Mouse (Mus musculus) R1 (cell line): ENCODE data around the gene Macrod2.
A peak's percentile ranks its signal among the peaks of the same experiment; 100 is the strongest.

Experiments
- DNase-seq: peaks from one replicate; pipeline ENCODE4 v3.0.0-alpha.2; 2018; ENCODE audit warnings: low read depth, low spot score

Macrod2 gene

DNA sequence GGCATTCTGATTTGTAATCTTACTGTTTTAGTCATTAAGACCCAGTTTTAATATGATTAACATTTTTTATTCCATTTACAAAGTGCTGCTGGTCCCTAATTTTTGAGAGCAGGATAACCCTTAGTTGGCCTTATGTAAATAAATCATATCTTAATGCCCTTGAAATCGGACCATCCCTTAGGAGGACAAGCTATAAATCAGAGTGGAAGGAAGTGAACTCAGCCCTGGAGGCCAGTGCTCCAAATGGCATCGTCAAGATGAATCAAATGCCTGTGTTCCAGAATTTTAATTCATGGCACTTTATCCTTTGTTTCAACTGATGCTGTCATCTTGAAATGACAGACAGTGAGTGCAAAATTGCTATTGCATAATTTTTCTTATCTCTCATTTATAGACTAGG lies 1046.8 kb downstream of the Macrod2 start:
- no peak for DNase-seq

DNA sequence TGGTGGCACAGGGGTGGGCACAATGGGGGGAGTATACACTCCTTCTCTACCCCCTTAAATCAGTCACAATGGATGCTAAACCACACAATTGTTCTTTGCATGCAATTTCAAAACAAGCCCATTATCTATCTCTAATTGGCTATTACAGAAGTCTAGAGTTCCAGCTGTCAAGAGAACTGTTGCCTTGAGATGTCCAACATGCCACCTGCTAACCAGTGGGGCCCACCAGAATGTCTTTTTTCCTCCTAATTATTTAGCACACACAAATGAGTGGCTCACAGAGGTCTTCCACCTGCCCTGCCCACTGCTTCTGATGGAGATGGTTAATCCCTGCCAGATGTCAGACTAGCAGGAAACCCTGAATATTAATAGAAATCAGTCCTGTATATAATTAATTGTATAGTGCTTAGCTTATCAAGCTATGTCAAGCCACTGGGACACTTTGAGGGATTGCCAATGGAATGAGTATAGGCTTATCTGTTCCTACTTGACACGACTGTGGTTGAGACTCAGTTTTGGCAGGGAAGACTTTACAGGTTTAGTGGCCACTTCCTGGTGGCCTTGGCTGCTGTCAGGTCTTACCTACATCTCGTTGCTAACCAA lies 1054.1 kb downstream of the Macrod2 start:
- no peak for DNase-seq

DNA sequence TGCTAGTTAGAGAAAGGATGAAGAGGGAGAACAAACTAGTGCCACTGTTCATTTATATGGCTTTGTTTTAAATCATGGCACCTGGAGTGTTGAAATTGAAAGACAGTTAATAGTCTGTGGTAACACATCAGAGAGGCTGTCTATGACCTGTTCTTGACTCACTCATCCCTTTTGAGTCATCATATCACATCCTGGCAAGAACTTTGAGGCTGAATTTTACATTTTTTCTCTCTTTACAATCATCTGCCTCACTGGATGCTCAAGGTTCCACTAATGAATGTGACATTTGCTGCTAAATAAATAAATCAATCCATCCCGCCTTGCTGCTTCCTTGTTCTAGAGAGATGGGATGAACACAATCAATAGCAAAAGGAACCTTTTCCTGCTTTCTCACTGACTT lies 1068.8 kb downstream of the Macrod2 start:
- DNase-seq, result no peak

DNA sequence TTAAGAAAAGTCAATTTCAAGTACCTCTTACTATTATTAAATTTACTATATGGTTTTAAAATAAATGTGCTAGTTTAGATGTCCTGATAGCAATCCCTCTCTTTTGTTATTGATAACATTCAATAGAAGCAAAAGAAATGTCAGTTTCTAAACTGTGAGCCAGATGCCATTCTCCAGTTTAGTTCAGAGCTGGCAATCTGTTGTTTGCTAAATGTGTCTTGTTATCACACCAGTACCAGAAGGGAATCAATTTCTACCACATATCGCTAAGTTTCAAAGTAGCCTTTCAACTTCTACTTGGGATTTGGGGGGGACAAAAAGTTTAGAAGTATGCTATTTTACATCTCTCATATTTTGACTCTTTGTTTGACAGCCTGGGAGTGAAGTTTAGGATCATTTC lies 1077.7 kb downstream of the Macrod2 start:
- DNase-seq, result no peak

DNA sequence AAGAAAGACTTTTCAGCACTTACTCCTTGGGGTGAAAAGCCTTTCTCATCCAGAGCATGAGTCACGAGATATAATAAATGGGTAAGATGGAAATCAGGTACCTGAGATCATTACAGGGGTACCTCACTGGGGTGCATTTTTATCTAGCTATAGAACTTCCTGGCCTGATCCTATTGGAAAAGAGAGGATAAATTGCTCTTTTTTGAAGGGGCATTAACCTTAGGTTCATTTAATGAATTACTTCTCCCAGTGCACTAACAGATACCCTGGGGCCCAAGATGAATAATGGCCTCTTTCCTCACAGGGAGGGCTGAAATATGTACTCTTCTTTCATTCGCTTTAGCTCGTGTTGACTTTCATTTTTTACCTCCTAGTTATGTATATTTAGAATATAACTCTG lies 1082.5 kb downstream of the Macrod2 start:
- DNase-seq, result no peak

DNA sequence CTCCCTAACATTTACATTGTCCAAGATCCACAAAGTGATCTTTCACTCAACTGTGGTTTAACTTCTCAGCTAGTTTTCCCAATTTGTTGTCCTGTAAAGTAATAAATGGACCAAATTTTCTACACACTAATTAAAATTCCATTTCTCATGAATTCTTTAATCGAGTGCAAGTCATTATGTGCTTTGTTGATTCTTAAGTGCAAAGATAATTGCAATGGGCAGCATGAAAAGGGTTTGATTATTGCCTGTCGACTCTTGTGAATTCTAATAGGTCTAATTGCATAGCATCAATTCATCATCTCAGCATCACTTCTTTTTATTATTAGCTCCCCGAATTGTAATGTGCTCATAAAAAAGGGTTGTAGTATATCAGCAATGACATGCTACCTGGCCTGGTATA lies 1095.4 kb downstream of the Macrod2 start:
- DNase-seq, result no peak

- no peak for DNase-seq
Observed at GRCm38 (mm10) chr2:141505451-141505850, 1110.3 kb downstream of the Macrod2 start.

DNA sequence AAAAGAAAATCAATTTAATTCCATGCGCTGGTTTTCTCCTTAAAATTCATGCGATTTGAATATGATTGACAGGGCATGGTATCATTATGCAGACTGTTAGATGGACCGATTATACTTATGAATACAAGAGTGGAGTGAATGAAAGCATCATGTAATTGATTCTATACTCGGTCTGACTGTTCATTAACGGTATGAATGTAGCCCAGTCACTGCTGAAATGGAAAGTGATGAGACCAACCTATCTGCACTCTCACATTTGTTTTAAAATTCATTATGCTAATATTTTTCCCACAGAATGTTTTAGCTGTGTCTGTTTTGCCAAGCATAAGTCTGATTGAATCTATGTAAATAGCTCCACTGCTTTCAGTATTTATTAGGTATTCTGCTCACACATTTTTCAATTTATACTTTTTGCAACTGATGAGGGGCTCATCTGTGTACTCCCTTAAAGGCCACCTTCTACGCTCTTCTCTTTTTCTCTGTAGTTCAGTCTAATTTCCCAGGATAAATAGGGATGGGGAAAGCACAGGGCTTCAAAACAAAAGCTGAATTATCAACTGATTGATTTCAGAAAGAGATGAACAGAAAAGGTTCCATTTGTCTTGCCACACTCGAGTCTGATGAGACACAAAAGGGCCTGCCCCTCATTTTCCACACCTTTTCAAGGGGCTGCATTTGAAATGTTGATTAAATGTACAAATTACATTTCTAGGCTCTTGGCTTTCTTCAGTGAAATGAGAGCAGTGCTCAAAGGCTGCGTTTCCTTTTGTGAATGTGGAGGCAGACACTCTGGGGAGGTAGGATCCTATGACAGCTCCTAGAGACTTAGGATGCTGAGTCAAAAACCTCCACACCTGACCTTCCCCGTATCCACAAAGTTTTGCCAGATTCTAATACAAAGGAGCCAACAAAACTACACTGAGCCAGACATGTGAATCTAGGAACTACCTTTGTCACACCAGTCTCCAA lies 1113.1 kb downstream of the Macrod2 start:
- DNase-seq, result no peak

- peak; percentile 5 for DNase-seq
Observed at GRCm38 (mm10) chr2:141514976-141515375, 1119.9 kb downstream of the Macrod2 start.

GRCm38 (mm10) chr2:141522081-141522480 lies 1127.0 kb downstream of the Macrod2 start:
- DNase-seq, result no peak

DNA sequence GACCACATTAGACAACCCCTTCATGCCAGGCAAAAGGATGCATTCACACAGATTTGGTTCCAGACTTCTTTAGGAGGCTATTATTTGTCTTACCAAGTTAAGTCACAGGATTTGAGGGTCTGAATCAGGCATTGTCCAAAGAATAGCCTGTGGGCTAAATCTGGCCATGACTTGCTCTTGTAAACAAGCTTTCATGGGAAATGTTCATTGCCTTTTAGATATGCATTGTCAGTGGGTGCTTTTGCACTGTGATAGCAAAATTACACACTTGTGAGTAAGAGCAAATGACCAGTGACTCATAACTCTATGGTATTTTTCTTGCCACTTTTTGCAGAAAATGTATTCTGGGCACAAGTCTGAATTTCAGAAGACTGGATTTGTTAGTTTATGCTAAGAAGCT lies 1150.8 kb downstream of the Macrod2 start:
- no peak for DNase-seq

- DNase-seq, result peak; percentile 13
Observed at GRCm38 (mm10) chr2:141551701-141552100, 1156.6 kb downstream of the Macrod2 start.

GRCm38 (mm10) chr2:141556747-141557146 lies 1161.6 kb downstream of the Macrod2 start:
- DNase-seq, result no peak

DNA sequence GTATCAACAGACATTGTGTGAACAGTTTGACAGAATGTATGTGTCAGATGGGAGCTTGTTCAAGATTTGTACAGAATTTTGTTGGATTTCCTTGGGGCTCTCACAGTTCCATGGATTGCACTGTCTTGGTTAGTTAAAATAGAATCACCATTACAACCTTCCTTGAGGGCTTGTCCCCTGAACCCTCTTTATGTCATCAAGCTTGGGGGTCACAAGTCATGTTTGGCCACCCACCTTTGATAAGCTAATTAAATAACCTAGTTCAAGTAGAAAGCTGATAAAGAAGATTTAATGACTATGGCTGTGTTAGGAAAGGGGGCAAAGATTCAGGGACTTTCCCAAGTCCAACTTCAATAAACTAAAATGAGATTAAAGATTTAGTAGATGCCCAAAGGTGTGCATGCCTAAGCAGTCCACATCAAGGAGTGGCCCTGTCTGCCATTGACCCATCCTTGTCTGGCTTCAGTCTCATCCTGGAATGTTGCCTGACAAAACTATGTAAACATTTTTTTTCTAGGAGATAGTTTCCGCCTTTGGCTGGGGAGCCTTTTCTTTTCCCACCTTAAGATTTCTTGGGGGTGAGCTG lies 1163.2 kb downstream of the Macrod2 start:
- DNase-seq, result no peak

DNA sequence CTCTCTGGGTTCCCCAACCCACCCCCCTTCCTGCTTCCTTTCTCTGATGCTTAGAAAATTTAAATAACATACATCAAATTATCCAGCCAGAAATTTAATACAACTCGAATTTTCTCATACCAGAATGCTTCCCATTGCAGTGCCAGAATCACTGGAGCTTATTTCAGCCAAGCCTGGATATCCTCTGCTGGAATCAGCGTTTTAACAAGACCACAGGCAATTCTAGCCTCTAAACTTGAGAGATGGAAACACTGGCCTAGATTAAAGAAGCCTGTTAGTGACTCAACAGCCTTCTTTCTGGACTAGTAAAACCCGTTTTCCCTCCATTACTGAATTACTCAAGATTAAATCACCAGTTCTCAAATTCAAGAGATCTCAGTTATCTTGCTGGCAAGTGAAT lies 1170.9 kb downstream of the Macrod2 start:
- DNase-seq, result no peak

DNA sequence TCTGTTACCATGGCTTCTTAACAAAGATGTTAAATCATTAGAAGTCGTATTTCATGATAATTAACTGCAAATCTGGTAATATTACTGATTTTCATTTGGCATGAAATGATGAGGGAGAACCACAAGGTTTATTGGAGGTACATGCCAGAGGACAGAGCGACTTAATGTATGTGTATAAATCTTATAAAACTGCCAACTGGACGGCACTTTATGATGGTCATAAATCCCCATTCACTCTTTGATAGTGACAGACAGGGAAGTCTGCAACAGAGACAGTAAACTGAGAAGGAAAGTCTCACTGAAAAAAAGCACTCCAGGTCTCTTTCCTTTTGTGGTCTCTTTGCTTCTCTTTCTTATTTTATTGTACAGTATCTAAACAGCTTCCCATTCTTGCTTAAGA lies 1176.3 kb downstream of the Macrod2 start:
- no peak for DNase-seq

DNA sequence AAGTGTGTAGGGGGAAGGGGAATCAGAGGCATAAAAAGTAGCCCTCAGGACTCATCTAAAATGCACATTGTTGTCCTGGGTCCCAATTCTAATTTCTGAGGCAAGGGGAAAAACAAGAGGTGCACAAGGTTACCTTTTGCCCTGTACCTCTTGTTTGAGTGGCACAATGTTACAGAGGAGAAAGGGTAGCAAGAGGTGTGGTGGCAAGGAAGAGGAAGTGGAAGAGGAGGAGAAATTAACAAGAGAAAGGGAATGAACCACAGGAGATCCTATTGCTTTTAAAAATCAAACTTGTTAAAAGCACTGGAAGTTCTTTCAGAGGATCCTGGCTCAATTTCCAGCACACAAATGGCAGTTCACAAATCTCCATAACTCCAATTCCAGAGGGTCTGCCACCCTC lies 1183.1 kb downstream of the Macrod2 start:
- peak; percentile 75 for DNase-seq

- DNase-seq, result no peak
Observed at GRCm38 (mm10) chr2:141582431-141582830, 1187.3 kb downstream of the Macrod2 start.

DNA sequence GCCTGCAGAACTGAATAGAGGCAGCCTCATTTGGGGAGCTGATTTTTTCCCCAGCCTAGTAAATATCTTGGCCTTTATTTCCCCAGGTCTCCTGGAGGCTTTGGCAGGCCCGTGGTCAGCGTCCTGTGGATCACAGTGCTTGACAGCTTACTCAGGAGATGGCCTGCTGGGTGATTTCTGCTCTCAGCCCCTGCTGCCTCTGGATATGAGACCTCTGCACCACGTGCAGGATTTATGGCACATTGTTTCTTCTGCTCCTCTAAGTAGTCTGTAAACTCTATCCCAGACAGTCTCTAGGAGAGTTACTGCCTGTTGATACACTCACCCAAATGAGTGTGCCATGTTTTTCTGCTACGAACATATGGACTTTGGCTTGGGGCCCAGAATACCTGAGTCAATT lies 1187.8 kb downstream of the Macrod2 start:
- DNase-seq, result no peak

DNA sequence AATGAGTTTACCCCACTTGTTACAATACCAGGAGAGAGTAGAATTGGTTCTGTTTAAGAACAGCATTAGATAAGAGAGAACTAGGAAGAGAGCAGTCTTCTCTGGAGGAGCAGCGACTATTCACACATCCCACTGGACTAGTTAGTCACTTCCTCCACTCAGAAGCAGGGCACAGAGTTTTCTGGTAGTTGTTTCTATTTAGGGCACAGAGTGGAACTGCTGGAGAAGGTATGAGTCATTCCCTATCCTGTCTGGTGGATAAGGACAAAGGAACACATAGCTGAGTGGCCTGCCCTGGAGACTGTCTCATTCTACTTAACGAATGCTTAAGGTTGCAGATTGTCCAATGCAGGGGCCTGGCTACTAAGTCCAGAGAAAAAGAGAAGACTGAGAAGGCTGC lies 1192.2 kb downstream of the Macrod2 start:
- no peak for DNase-seq

DNA sequence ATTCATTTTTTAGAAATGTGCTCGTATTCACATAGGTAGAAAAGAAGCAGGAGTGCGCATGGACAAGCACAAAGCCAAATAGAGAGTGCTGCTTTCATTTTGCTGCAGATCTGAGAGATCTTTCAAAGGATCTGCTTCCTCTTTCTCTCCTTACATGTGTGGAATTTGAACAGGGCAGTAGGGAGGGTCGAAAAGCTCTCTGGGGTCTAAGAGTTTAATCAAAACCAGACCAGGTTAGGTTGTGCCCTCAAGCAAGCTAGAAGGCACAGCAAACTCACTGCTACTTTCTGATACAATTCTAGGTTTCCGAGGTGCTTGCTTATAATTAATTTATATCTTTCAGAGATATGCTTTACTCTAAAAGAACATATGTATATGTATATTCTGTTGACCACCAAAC lies 1196.2 kb downstream of the Macrod2 start:
- no peak for DNase-seq

GRCm38 (mm10) chr2:141594811-141595210 lies 1199.7 kb downstream of the Macrod2 start:
- DNase-seq, result no peak

DNA sequence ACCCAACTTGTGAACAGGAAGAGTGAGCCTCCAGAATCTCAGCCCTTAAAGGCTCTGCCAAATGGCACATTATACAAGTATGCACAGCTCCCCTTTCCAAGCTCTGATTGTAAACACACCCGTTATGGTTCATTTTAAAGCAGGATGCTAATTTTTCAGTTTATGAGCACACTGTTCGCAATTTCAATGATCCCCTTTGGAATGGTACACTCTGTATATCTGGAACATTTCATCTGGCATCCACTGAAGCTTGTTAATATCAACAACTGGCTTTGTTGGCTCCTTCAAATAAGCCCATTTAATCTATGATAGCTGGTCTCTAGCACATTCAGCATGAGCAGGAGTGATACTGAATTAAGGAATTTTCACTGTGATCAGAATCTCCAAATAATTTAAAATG lies 1222.6 kb downstream of the Macrod2 start:
- DNase-seq, result no peak
